ENCODE assay signal across 1 mouse cellular context in the genomic region with DNA sequence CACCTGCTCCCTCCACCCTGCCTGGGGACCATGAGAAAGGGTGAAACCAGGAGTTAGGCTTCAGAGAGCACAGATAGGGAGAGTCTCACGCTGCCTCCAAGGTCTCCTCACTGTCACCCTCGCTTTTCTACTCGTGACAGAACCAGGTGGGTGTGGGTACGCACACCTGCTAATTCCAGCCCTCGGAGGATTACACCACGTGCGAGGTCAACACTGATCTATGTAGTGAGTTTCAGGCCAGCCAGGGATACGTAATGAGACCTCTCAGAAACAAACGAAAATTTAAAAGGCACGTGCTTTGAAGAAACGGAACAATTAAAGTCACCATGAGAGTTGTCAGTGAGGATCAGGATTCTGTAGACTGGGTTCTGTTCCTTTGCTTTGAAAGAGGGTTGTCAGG.
TF ChIP-seq lines count a peak whose summit lies in the region.

No protein-coding gene starts in this region.

TF ChIP-seq in CH12.LX, 34 proteins besides CTCF, POLR2A, EP300 and RAD21 (continued from another document):
- TF ChIP-seq KAT2A (IDR thresholded peaks at IDR 0.05; ENCODE audit: insufficient replicate concordance, low read length), result no peak
- TF ChIP-seq HCFC1 (IDR thresholded peaks at IDR 0.05; ENCODE audit: low read depth, low read length), result no peak
- no peak for TF ChIP-seq UBTF (IDR thresholded peaks at IDR 0.05; ENCODE audit: low read depth, low read length)
